Mouse (Mus musculus): ENCODE data around the gene C1qtnf5.

The C1qtnf5 gene

DNA sequence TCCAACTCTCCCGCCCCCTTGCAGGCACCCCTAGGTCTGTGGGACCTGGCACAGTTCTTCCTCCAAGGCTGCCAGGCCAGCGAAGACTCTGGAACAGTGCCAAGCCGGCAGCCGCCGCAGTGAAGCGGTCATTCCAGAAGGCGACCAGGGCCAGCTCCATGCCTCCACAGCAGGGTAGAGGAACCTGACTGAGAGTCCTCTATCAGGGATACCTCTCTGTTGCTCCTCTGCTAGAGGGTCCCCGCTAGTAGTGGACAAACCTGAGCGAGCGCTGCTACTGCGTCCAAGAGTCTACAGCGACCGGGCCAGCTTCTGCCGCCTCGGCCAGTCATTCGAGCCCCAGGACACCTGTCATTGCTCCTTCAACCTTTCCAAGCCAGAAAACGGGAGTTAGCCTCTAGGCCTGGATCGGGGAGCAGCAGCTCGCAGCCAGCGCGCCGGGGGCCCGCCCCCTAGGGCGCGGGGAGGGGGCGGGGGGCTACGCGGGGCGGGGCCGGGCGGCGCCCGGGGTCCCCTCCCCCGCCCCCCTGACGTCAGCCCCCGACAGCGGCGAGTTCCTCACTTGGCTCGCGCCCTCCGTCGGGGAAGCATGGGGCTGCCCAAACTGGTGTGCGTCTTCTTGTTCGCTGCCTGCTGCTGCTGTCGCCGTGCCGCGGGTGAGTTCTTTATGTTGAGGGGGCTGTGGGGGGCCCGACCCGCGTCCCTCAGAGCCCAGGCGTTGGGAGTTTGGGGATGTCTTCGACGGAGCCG is 27.2 kb downstream of the C1qtnf5 start, which contains the start of gene Mcam:
Gene Mcam (plus strand): TSS at position 369 of the 750 bp plus-strand sequence.
- no peak for DNase-seq

DNA sequence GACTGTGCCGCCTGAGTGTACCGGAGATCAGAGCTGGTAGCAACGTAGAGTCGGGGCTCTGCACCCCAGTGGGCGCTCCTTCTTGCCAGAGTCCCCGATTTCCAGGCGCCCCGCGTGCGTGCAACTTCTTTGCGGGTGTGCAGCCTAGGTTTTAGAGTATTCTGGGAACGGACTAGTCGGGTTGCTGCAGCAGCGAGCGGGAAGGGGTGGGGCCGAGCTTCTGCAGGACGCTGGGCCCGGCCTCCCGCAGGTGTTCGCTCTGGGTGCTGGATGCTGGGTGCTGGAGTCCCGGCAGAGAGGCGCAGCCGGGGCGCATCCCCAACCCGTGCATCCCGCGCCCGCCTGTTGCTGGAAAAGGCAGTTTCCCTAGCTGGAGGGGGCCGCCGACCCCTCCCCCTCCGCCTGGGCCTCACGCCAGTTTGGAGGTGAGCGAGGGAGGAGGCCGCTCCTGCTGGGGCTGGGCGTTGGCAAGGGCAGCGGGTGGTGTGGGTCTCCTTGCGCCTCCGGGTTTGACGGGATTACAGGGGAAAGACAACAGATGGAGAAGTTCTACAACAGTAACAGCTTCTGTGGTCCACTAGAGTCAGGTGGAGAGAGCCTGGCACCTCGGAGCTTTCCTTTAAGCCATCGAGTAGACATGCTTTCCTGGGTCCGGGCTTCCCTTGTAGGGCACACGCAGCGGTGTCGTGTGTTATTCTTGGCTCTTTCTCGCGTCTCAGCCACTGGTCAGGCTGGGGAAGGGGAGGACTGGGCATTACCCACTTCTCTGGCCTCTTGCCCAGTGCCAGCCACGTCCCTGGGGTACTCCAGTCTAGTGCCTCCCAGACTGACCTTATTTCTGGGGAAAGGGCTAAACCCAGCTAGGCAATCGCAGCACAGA is 28.0 kb downstream of the C1qtnf5 start:
- DNase-seq: peak; percentile 38 to 53

DNA sequence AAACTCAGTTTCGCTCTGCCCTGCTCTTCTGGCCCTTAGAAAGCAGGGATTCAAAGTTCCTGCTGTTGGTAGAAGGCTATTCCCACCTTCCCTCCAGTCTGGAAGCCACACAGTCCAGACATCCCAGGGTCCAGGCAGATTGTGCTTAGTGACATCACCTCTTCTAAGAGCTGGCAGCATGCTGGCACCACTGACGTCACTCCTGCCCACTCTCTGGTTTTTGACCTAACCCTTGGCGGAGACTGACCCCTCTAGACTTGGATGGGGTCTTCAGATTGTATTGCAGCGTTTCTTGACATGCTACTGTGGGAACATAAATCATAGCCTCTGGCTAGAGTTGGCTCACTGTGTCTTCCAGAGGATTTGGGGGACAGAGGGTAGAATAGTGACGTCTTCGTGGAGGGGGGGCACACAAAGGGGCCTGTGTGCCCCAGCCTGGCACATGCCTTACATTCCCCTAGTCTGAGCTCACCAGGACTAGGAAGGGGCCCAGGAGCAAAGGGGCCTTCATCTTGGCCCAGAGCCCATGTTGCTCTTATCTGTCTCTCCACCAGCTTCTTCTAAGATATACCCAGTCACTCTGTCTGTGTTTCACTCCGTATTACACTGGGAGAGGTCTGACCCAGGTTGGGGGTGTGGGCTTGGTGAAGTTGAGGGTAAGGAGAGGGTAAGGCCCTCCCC is 28.8 kb downstream of the C1qtnf5 start:
- DNase-seq: no peak

DNA sequence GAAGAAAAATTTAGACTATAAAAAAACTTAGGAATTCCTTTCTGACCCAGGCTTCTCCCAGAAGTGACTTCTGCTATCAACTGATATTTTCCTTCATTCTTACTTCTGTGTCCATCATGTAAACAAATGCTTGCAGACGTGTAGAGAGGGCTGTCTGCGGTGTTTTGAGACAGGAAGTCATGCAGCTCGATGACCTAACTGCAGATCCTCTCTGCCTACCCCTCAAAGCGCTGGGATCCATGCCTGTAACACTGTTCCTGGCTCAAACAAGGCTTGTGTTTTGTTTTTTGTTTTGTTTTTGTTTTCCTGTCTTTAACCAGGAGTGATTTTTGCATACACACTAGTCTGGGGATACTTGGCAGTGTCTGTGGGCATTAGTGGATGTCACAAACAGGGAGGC is 30.8 kb downstream of the C1qtnf5 start:
- DNase-seq: no peak

DNA sequence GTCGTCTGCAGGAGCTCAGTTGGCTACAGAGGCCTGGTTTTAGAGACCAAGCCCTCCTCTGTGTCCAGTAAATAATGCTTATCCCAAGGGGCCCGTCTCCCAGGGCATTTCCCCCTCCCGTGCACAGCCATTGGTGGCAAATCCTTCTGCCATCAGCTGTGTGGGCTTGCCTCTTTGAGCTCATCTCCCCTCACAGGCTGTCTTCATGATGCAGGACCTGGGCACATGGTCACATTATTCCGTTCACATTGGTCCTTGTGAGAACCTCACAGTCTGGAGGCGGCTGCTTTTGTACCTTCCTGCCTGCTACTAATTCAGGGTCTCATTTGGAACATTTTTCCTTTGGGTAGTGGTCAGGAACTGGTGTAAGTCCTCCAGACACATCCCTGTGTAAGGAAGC is 34.9 kb downstream of the C1qtnf5 start:
- DNase-seq: no peak

DNA sequence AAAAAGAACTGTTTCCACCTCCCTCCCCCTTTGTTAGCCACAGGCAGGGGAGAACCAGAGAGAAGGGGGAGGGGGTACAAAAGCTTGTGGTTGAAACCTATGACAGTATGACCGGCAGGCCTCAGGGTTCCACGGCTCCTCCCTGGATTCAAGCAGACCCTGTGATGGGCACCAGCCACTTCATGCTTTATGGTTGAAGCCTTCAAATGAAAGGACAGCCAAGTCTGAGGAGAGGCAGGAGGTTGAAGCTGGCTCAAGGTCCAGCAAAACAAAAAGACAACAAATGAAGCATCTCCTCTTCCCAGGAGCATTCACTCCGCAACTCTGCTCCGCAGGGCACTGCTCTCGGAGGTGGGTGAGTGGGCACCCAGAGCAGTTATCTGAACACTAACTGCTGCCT is 36.4 kb downstream of the C1qtnf5 start:
- DNase-seq: no peak

DNA sequence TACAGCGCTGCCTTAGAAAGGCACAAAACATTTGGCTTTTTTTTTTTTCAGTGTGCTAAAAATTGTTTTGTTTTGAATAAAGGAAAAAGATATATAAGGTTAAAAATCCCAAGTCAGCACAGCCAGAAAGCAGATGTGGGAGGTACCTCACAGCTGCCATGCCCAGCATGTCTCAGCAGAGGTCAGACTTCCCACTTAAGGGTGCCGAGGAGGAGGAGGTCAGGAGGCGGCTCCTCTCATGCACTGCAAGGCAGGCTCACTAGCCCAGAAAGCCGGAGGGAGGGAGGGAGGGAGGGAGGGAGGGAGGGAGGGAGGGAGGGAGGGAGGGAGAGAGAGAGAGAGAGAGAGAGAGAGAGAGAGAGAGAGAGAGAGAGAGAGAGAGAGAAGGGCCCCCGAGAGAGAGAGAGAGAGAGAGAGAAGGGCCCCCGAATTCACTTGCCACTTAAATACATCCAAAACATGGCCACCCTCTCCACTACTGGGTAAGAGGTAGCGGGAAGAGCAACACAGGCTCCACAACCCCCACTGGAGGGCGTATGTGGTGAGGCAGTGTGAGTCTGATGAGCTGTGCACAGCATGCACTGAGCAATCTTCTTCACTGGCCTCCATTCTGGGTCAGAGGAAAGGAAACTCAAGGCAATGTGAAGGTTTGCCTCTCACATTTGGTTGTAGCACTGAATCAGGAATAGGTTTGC is 37.1 kb downstream of the C1qtnf5 start:
- DNase-seq: no peak

DNA sequence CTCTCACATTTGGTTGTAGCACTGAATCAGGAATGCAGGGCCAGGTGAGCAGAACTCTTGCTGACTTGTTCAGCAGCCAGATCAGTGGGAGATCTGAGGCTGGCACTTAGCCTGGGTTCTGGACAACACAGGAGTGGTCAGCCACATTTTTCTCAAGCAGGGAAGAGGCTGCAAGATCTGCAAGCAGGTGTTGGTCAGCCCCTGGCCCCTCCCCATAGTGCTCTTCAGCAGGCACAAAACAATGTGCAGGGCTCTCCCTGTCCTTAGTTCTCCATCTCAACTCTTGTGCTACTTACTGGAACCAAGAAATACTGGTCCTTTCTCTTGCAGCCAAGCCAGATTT is 37.6 kb downstream of the C1qtnf5 start:
- DNase-seq: no peak

DNA sequence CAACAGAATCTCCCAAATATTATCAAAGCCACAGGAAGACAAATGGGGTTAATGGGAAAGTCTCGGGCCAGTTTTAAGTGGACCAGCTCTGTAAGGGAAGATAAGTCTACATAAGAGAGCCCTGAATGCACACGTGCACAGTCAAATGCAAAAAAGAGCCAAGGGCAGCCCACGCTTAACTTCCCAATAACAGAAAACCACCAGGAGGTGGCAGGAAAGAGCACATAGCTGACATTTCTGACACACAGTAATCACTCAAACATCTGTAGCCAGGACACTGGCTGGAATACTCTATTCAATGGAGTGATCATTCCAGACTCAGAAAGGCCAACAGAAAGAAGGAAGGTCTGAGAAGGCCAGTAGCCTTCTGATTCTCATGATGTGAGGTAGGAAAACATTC is 40.2 kb downstream of the C1qtnf5 start:
- no peak for DNase-seq
